Comparison of ENCODE assay signal across 8 mouse cellular contexts in the genomic region with DNA sequence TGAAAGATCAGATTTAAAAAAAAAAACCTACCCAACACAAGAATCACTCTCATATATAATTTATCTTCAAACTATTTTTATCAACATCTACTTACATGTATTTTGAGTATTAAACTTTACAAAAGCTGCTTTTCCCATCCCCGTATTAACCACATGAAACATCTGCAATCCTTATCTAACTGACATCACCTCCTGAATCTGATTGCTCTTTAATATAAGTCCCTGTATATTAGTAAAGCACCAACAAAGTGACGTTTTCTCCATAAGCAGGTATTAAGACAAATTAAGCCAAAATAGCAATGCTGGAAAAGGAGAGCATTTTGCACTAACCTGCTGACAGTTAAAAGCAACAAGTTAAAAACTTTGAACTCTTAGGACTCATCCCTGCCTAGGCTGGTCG. TPM values are rescaled to one million over a fixed set of nuclear protein-coding genes. Genes with fewer than 3 reads are reported as not detected.
A peak's percentile ranks its signal among the peaks of the same experiment; 100 is the strongest.
DNase-seq lines count a peak whose midpoint lies in the region; ATAC-seq and TF ChIP-seq lines count a peak whose summit lies in the region.

No protein-coding gene starts in this region.

- no peaks in the 10 kb centered on the region for H3K9me3 ChIP-seq in heart, embryonic 12.5 days (replicated peaks)
- H3K9me3 ChIP-seq in ES-Bruce4 (replicated peaks; ENCODE audit: control insufficient read depth, insufficient read depth, low read length, poor library complexity, severe bottlenecking) = no peaks in the 10 kb centered on the region
- H3K9me3 ChIP-seq in forebrain, embryonic 15.5 days = no peaks in the 10 kb centered on the region
- H3K9me3 ChIP-seq in liver, postnatal 0 days (ENCODE audit: low read length) = no peaks in the 10 kb centered on the region

- peaks cover 4% of the 10 kb centered on the region for H3K4me1 ChIP-seq in heart, embryonic 12.5 days (replicated peaks)
- no peaks in the 10 kb centered on the region for H3K4me1 ChIP-seq in ES-Bruce4 (ENCODE audit: control insufficient read depth, insufficient read depth, low read length)
- H3K4me1 ChIP-seq in forebrain, embryonic 15.5 days = peaks cover 35% of the 10 kb centered on the region
- H3K4me1 ChIP-seq in liver, postnatal 0 days (ENCODE audit: insufficient read depth) = peaks cover 11% of the 10 kb centered on the region

- 4% methylated on average over 3 of the region's 3 CpGs for WGBS in heart, embryonic 12.5 days
- WGBS in forebrain, embryonic 15.5 days = 7% methylated on average over 3 of the region's 3 CpGs
- WGBS in liver, postnatal 0 days (ENCODE audit: insufficient replicate concordance) = under 1% methylated on average over 3 of the region's 3 CpGs

- H3K36me3 ChIP-seq in heart, embryonic 12.5 days = peaks cover 7% of the 10 kb centered on the region
- H3K36me3 ChIP-seq in ES-Bruce4 (ENCODE audit: control insufficient read depth, insufficient read depth, low read length, poor library complexity, severe bottlenecking) = no peaks in the 10 kb centered on the region; the same call in none of the 2 replicates
- no peaks in the 10 kb centered on the region for H3K36me3 ChIP-seq in forebrain, embryonic 15.5 days
- H3K36me3 ChIP-seq in liver, postnatal 0 days (replicated peaks; ENCODE audit: insufficient read depth, low read length) = no peaks in the 10 kb centered on the region

- peak overlapping the region; percentile 98 for H3K4me3 ChIP-seq in heart, embryonic 12.5 days
- peak overlapping the region; percentile 86 for H3K4me3 ChIP-seq in ES-Bruce4 (ENCODE audit: low read depth, low read length)
- peak overlapping the region; percentile 100 for H3K4me3 ChIP-seq in forebrain, embryonic 15.5 days
- peak overlapping the region; percentile 97 for H3K4me3 ChIP-seq in liver, postnatal 0 days (ENCODE audit: low read depth, low read length)

- no peak for DNase-seq in heart, adult 9 months (ENCODE audit: low spot score in 2 of 2)
- no peak for DNase-seq in liver, postnatal 0 days
- DNase-seq in layer of hippocampus, adult 11-12 months (ENCODE audit: low spot score) = no peak
- no peak for DNase-seq in cerebellum, postnatal 25 days
- DNase-seq in adrenal gland, adult (ENCODE audit: inconsistent age in 2 of 2, low spot score in 1 of 2) = no peak

- H3K27ac ChIP-seq in heart, embryonic 12.5 days (ENCODE audit: poor library complexity, severe bottlenecking) = peak overlapping the region; percentile 98
- H3K27ac ChIP-seq in ES-Bruce4 (ENCODE audit: insufficient read depth, low read length) = no peak overlapping the region
- H3K27ac ChIP-seq in forebrain, embryonic 15.5 days (replicated peaks) = peak overlapping the region; percentile 97
- peak overlapping the region; percentile 94 for H3K27ac ChIP-seq in liver, postnatal 0 days (ENCODE audit: low read depth)

- H3K4me2 ChIP-seq in heart, embryonic 12.5 days = peak overlapping the region; percentile 87
- peak overlapping the region; percentile 96 for H3K4me2 ChIP-seq in forebrain, embryonic 15.5 days (replicated peaks)
- H3K4me2 ChIP-seq in liver, postnatal 0 days (ENCODE audit: low read depth, low read length) = peak overlapping the region; percentile 64

- no peaks in the 10 kb centered on the region for H3K27me3 ChIP-seq in heart, embryonic 12.5 days (replicated peaks)
- no peaks in the 10 kb centered on the region for H3K27me3 ChIP-seq in ES-Bruce4 (ENCODE audit: control insufficient read depth, insufficient read depth, low read length, poor library complexity, severe bottlenecking)
- H3K27me3 ChIP-seq in forebrain, embryonic 15.5 days = no peaks in the 10 kb centered on the region
- no peaks in the 10 kb centered on the region for H3K27me3 ChIP-seq in liver, postnatal 0 days (ENCODE audit: insufficient read depth, low read length)

- H3K9ac ChIP-seq in heart, embryonic 12.5 days = peak overlapping the region; percentile 99
- peak overlapping the region; percentile 98 for H3K9ac ChIP-seq in ES-Bruce4 (ENCODE audit: low read depth, poor library complexity, severe bottlenecking)
- peak overlapping the region; percentile 94 for H3K9ac ChIP-seq in forebrain, embryonic 15.5 days (replicated peaks)
- peak overlapping the region; percentile 93 for H3K9ac ChIP-seq in liver, postnatal 0 days (replicated peaks)

- TF ChIP-seq EP300 in ES-Bruce4 (IDR thresholded peaks at IDR 0.05; ENCODE audit: insufficient read depth, low read depth, low read length) = no peak
- no peak for TF ChIP-seq EP300 in liver, postnatal 0 days (IDR thresholded peaks at IDR 0.05; ENCODE audit: low read depth)

- TF ChIP-seq POLR2A in ES-Bruce4 (IDR thresholded peaks at IDR 0.05; ENCODE audit: insufficient read depth, low read length) = no peak

- ATAC-seq in heart, embryonic 12.5 days (ENCODE audit: insufficient number of reproducible peaks, low FRiP score) = no peak
- no peak for ATAC-seq in forebrain, embryonic 15.5 days (replicated peaks)
- ATAC-seq in liver, postnatal 0 days = no peak

- TF ChIP-seq CTCF in ES-Bruce4 (IDR thresholded peaks at IDR 0.05; ENCODE audit: low read depth, low read length) = no peak
- no peak for TF ChIP-seq CTCF in liver, postnatal 0 days (IDR thresholded peaks at IDR 0.05; ENCODE audit: low read depth)

RNA-seq across cellular contexts. Expression of a gene that starts 2.0 kb away (rescaled TPM):
- polyA plus RNA-seq in heart, embryonic 12.5 days (2016; fragmentation: Nextera tagmentation; extraction: Ambion mirVana) = 13.0 and 18.6 TPM in 2 replicates
- polyA plus RNA-seq in ES-Bruce4 (2011; ENCODE audit: insufficient read depth, insufficient read length, low read depth, missing spikeins) = 69.2 and 77.8 TPM in 2 replicates
- polyA plus RNA-seq in forebrain, embryonic 15.5 days (2015; fragmentation: Nextera tagmentation; extraction: Ambion mirVana) = 19.6 and 19.7 TPM in 2 replicates
- polyA plus RNA-seq in liver, postnatal 0 days (2015; fragmentation: Nextera tagmentation; extraction: Ambion mirVana) = 5.0 and 6.6 TPM in 2 replicates
